Mouse (Mus musculus) stomach, embryonic 15.5 days (tissue): ENCODE measurements at regions not wholly inside any gene's neighbourhood (a gene's known extent, or its start where the extent isn't known, plus 50 kb on each side); places are given as distances from the start of the nearest gene placed in this dataset.

Experiments used
- ATAC-seq: fragments of 200-750 bp; cut with Nextera tagmentation; 2 replicates; pipeline ENCODE4 v1.8.0; 2017; ENCODE audit warnings: low read depth, moderate number of reproducible peaks, moderate TSS enrichment; ENCODE audit not compliant: insufficient read depth, low FRiP score
- H3K27ac ChIP-seq: fragments of 300-500 bp; sonication (generic); 2 replicates; pipeline ENCODE4 v1.5.1; 2015; ENCODE audit warnings: mild to moderate bottlenecking, inconsistent platforms
- H3K27me3 ChIP-seq: fragments of 300-500 bp; sonication (generic); replicated peaks from 2 replicates; pipeline ENCODE4 v1.6.1; 2015; ENCODE audit warnings: inconsistent platforms
- H3K36me3 ChIP-seq: fragments of 300-500 bp; sonication (generic); 2 replicates; pipeline ENCODE4 v1.6.1; 2015; ENCODE audit warnings: inconsistent platforms
- H3K4me1 ChIP-seq: fragments of 300-500 bp; sonication (generic); 2 replicates; pipeline ENCODE4 v1.6.1; 2015; ENCODE audit warnings: inconsistent platforms
- H3K4me2 ChIP-seq: fragments of 300-500 bp; sonication (generic); 2 replicates; pipeline ENCODE4 v1.6.1; 2015; ENCODE audit warnings: mild to moderate bottlenecking, inconsistent platforms
- H3K4me3 ChIP-seq: fragments of 300-500 bp; sonication (generic); replicated peaks from 2 replicates; pipeline ENCODE4 v1.5.1; 2015; ENCODE audit warnings: inconsistent platforms
- H3K9ac ChIP-seq: fragments of 300-500 bp; sonication (generic); 2 replicates; pipeline ENCODE4 v1.6.1; 2015; ENCODE audit warnings: inconsistent platforms
- H3K9me3 ChIP-seq: fragments of 300-500 bp; sonication (generic); 2 replicates; pipeline ENCODE4 v1.6.1; 2016; ENCODE audit warnings: inconsistent platforms
- WGBS: fragments of 180-500 bp; shearing (Covaris S2); methylation state at CpG from one replicate; pipeline ENCODE4 v1.1.7; 2015; 5-methylcytosine and 5-hydroxymethylcytosine counted together

- 73% methylated on average over 2 of the region's 2 CpGs for WGBS
- H3K4me2 ChIP-seq, result no peak overlapping the region
- no peak overlapping the region for H3K9ac ChIP-seq
- no peaks in the 10 kb centered on the region for H3K4me1 ChIP-seq
- H3K4me3 ChIP-seq, result no peak overlapping the region
- ATAC-seq, result no peak
- no peaks in the 10 kb centered on the region for H3K27me3 ChIP-seq
- H3K36me3 ChIP-seq, result no peaks in the 10 kb centered on the region
- H3K27ac ChIP-seq, result no peak overlapping the region
- no peaks in the 10 kb centered on the region for H3K9me3 ChIP-seq
Observed at GRCm38 (mm10) chr8:93691826-93692225, 117.9 kb upstream of the Gnao1 start.

DNA sequence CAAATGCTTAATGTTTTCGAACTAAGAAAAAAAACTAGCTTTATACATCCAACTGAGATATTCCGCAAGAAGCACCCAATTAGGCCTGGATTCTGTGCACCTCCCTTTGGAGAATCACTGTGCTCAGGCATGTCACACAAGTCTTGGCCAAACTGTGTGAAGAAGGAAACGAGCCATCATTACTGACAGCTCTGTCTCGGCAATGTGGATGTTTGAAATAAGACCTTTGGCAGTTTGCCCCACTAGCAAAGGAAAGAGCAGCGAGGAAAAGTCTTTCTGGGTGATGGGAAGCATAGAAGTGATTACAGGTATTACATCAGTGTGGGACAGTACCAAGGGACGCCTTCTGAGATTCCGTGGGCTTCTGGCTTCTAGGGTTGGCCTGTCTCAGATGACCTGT lies 112.6 kb upstream of the Gnao1 start:
- H3K4me2 ChIP-seq, result no peak overlapping the region
- no peaks in the 10 kb centered on the region for H3K36me3 ChIP-seq
- 56% methylated on average over 7 of the region's 7 CpGs for WGBS
- H3K4me1 ChIP-seq, result no peaks in the 10 kb centered on the region
- no peak overlapping the region for H3K27ac ChIP-seq
- H3K9me3 ChIP-seq, result no peaks in the 10 kb centered on the region
- H3K9ac ChIP-seq, result no peak overlapping the region
- H3K4me3 ChIP-seq, result no peak overlapping the region
- H3K27me3 ChIP-seq, result no peaks in the 10 kb centered on the region
- ATAC-seq, result no peak

- ATAC-seq, result no peak
- Histone ChIP-seq H3K9ac (no peak overlapping the region), H3K4me3 (no peak overlapping the region), H3K4me2 (no peak overlapping the region), H3K27me3 (no peaks in the 10 kb centered on the region), H3K9me3 (no peaks in the 10 kb centered on the region), H3K27ac (no peak overlapping the region), H3K4me1 (no peaks in the 10 kb centered on the region), H3K36me3 (no peaks in the 10 kb centered on the region)
- WGBS, result 86% methylated on average over 3 of the region's 3 CpGs
Observed at GRCm38 (mm10) chr8:93698508-93698907, 111.3 kb upstream of the Gnao1 start.

GRCm38 (mm10) chr8:93701391-93701790 lies 108.4 kb upstream of the Gnao1 start:
- H3K4me2 ChIP-seq, result no peak overlapping the region
- WGBS, result 63% methylated on average over 3 of the region's 3 CpGs
- no peaks in the 10 kb centered on the region for H3K9me3 ChIP-seq
- no peak overlapping the region for H3K27ac ChIP-seq
- H3K4me1 ChIP-seq, result no peaks in the 10 kb centered on the region
- no peak overlapping the region for H3K9ac ChIP-seq
- no peak overlapping the region for H3K4me3 ChIP-seq
- ATAC-seq, result no peak
- H3K27me3 ChIP-seq, result no peaks in the 10 kb centered on the region
- H3K36me3 ChIP-seq, result no peaks in the 10 kb centered on the region

- 83% methylated on average over 3 of the region's 3 CpGs for WGBS
- no peak for ATAC-seq
- no peaks in the 10 kb centered on the region for H3K27me3 ChIP-seq
- H3K9ac ChIP-seq, result no peak overlapping the region
- no peaks in the 10 kb centered on the region for H3K9me3 ChIP-seq
- H3K27ac ChIP-seq, result no peak overlapping the region
- no peak overlapping the region for H3K4me2 ChIP-seq
- H3K4me1 ChIP-seq, result no peaks in the 10 kb centered on the region
- no peaks in the 10 kb centered on the region for H3K36me3 ChIP-seq
- no peak overlapping the region for H3K4me3 ChIP-seq
Observed at GRCm38 (mm10) chr8:93712066-93712706, 97.6 kb upstream of the Gnao1 start.

GRCm38 (mm10) chr8:93713221-93713620 lies 96.5 kb upstream of the Gnao1 start:
- no peak overlapping the region for H3K4me3 ChIP-seq
- H3K4me1 ChIP-seq, result no peaks in the 10 kb centered on the region
- no peaks in the 10 kb centered on the region for H3K9me3 ChIP-seq
- H3K9ac ChIP-seq, result no peak overlapping the region
- H3K36me3 ChIP-seq, result no peaks in the 10 kb centered on the region
- no peaks in the 10 kb centered on the region for H3K27me3 ChIP-seq
- H3K27ac ChIP-seq, result no peak overlapping the region
- H3K4me2 ChIP-seq, result no peak overlapping the region
- ATAC-seq, result no peak
- 72% methylated on average over 2 of the region's 2 CpGs for WGBS

DNA sequence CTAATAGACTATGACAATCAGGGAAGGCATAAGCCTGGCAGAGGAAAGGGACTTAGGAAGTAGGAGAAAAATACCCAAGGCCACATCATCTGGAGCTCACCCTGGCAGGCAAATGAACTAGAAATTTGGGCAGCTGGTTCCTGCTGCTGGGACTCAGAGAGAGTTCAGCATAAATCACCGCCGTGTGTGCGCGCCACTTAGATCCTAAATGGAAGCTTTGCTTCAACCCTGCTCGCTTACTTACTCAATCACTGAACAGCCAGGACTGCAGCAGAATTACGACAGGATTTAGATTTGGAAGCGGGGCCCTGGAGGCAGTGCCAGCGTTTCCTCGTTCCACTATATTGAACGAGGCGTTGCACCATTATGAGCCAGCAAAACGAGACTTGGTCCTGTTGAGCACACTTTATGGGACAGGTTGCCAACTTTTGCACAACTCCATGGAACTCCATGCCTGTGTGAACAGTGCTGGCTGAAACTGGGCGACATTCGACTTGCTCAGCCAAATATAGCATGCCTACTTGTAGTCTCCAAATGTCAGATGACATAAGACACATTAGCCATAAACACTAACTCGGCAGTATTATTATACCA lies 84.8 kb upstream of the Gnao1 start:
- Histone ChIP-seq H3K4me3 (no peak overlapping the region), H3K9ac (no peak overlapping the region), H3K9me3 (no peaks in the 10 kb centered on the region), H3K27me3 (no peaks in the 10 kb centered on the region), H3K4me1 (no peaks in the 10 kb centered on the region), H3K27ac (no peak overlapping the region), H3K36me3 (no peaks in the 10 kb centered on the region), H3K4me2 (no peak overlapping the region)
- no peak for ATAC-seq
- WGBS, result 63% methylated on average over 15 of the region's 15 CpGs

DNA sequence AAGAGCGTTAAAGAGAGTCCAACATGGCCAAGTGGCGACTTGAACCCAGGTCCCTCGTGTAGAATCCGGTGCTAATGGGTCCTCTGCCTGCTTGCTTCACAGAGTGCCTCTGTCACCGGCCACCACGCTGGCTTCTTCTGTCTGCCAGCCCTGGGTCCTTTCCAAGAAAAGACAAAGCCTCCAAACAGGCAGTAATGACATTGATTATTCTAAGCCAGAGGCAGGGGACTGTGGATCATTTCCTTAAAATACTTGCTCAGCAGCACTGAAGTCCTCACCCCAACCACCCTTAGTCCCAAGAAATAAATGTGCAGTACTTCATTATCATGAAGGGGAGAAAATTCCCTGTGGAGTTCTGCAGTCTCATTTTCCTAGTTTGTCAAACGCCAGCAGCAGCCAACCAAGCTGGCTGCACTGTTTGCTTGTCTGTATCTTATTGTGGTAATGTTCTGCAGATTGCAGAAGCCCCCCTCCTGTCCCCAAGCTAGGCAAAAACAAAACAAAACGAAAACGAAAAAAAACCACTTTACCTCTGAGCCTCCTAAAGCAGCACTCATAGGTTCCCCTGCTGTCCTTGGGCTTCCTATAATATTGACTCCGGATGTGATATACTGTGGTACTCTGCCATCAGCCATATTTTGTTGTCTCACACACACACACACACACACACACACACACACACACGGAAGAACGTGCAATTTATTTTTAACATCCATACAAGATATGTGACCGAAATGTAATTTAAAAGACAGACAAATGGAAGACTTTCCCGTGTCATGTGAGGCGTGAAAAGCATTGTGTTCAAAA lies 80.4 kb upstream of the Gnao1 start:
- Histone ChIP-seq H3K4me1 (no peaks in the 10 kb centered on the region), H3K4me3 (no peak overlapping the region), H3K27me3 (no peaks in the 10 kb centered on the region), H3K36me3 (no peaks in the 10 kb centered on the region), H3K9ac (no peak overlapping the region), H3K4me2 (no peak overlapping the region), H3K27ac (no peak overlapping the region), H3K9me3 (no peaks in the 10 kb centered on the region)
- 76% methylated on average over 15 of the region's 15 CpGs for WGBS
- no peak for ATAC-seq

DNA sequence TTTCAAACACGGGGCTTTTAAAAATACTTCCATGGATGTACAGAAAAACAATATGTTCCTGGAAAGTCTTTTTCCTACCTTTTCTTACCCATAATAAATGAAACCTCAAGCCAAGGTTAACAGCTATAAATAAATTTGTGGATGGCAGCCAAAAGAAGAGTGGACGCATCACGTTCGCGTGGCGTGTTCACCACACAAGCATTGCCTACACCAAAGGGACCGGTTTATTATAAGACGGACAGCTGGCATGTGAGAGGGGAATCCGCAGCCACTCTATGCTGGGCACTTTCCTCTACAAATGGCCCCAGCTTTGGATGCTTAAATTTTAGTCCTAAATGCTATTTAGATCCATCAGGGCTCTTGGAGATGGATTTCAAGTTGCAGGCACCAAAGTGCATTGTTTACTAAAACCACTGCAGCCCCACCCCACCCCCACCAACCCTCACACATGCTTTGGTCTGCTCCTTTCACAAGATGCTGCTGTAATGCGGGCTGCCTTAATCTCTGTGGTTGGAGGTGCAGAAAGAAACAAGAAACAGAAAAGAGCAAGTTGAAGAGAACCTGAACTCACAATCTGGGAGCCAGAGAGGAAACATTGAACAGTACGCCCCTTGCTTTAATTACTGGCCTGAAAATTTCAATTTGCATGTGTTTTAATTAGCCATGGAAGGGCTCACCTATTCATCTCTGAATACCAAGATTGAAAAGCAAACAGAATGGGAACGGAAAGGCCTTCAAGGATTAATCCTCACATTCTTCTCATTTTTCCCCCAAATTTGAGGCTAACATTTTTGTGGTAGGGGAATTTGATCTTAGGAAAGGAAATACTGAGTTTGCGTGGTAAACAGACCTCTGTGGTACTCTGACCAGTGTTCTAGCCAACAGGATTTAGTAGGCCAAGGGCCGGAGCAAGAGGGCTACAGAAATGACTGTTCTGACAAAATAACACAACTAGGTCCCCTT lies 78.7 kb upstream of the Gnao1 start:
- 77% methylated on average over 14 of the region's 14 CpGs for WGBS
- H3K9me3 ChIP-seq, result no peaks in the 10 kb centered on the region
- H3K36me3 ChIP-seq, result no peaks in the 10 kb centered on the region
- H3K9ac ChIP-seq, result no peak overlapping the region
- no peak for ATAC-seq
- H3K4me2 ChIP-seq, result no peak overlapping the region
- H3K27me3 ChIP-seq, result no peaks in the 10 kb centered on the region
- no peaks in the 10 kb centered on the region for H3K4me1 ChIP-seq
- H3K4me3 ChIP-seq, result no peak overlapping the region
- H3K27ac ChIP-seq, result no peak overlapping the region

GRCm38 (mm10) chr8:93734818-93735217 lies 74.9 kb upstream of the Gnao1 start:
- Histone ChIP-seq H3K36me3 (no peaks in the 10 kb centered on the region), H3K4me3 (no peak overlapping the region), H3K4me2 (no peak overlapping the region), H3K9ac (no peak overlapping the region), H3K27me3 (no peaks in the 10 kb centered on the region), H3K9me3 (no peaks in the 10 kb centered on the region), H3K4me1 (no peaks in the 10 kb centered on the region), H3K27ac (no peak overlapping the region)
- WGBS, result 62% methylated on average over 4 of the region's 4 CpGs
- ATAC-seq, result no peak

DNA sequence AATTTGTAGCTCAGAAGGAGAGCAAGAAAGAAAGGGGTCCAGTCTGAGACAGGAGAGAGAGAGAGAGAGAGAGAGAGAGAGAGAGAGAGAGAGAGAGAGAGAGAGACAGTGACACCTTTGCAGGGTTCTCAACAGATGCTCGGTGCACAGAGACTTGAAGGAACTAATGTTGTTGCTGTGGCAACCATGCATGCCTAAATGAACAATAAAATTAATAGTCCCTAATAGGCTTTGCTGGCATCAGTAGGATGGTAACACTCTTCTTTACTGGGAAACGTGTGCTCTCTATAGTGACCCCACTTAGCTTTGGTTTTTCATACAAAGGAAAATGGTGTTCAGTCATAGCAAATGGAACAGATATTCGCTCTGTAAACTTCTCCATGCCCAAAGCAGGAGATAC lies 69.5 kb upstream of the Gnao1 start:
- H3K27ac ChIP-seq, result no peak overlapping the region
- H3K4me3 ChIP-seq, result no peak overlapping the region
- WGBS, result 73% methylated on average over 3 of the region's 3 CpGs
- H3K4me2 ChIP-seq, result no peak overlapping the region
- no peak overlapping the region for H3K9ac ChIP-seq
- no peaks in the 10 kb centered on the region for H3K27me3 ChIP-seq
- H3K36me3 ChIP-seq, result no peaks in the 10 kb centered on the region
- no peaks in the 10 kb centered on the region for H3K9me3 ChIP-seq
- ATAC-seq, result no peak
- no peaks in the 10 kb centered on the region for H3K4me1 ChIP-seq
